Mouse (Mus musculus) stomach, embryonic 14.5 days (tissue): Measurements from ENCODE around the gene Selenoo. TPM values are rescaled to one million over a fixed set of nuclear protein-coding genes. Genes with fewer than 3 reads are reported as not detected.

Experiments used
- ATAC-seq: fragments of 200-750 bp; cut with Nextera tagmentation; 2 replicates; pipeline ENCODE4 v1.8.0; 2017; ENCODE audit warnings: low read depth, moderate TSS enrichment; ENCODE audit not compliant: insufficient number of reproducible peaks, insufficient read depth, low FRiP score
- H3K27ac ChIP-seq: fragments of 300-500 bp; sonication (generic); 2 replicates; pipeline ENCODE4 v1.5.1; 2014; ENCODE audit warnings: mild to moderate bottlenecking, low read length, moderate library complexity, mixed read lengths
- H3K27me3 ChIP-seq: fragments of 300-500 bp; sonication (generic); 2 replicates; pipeline ENCODE4 v1.6.1; 2014; ENCODE audit warnings: low read length, control low read depth, mixed read lengths; ENCODE audit not compliant: control insufficient read depth, insufficient read depth
- H3K36me3 ChIP-seq: fragments of 300-500 bp; sonication (generic); 2 replicates; pipeline ENCODE4 v1.6.1; 2014; ENCODE audit warnings: mild to moderate bottlenecking, control low read depth, low read length, moderate library complexity, mixed read lengths; ENCODE audit not compliant: control insufficient read depth, insufficient read depth
- H3K4me1 ChIP-seq: fragments of 300-500 bp; sonication (generic); 2 replicates; pipeline ENCODE4 v1.6.1; 2014; ENCODE audit warnings: low read length, control low read depth, mixed read lengths; ENCODE audit not compliant: control insufficient read depth, insufficient read depth
- H3K4me2 ChIP-seq: fragments of 300-500 bp; sonication (generic); replicated peaks from 2 replicates; pipeline ENCODE4 v1.6.1; 2014; ENCODE audit warnings: low read depth, low read length, control low read depth
- H3K4me3 ChIP-seq: fragments of 300-500 bp; sonication (generic); 2 replicates; pipeline ENCODE4 v1.5.1; 2014; ENCODE audit warnings: low read depth, low read length, control low read depth
- H3K9ac ChIP-seq: fragments of 300-500 bp; sonication (generic); replicated peaks from 2 replicates; pipeline ENCODE4 v1.6.1; 2014; ENCODE audit warnings: low read depth, mild to moderate bottlenecking, control low read depth, low read length, moderate library complexity, mixed read lengths
- H3K9me3 ChIP-seq: fragments of 300-500 bp; sonication (generic); 2 replicates; pipeline ENCODE4 v1.6.1; 2016; ENCODE audit warnings: low read depth, low read length, control low read depth; ENCODE audit not compliant: control insufficient read depth
- WGBS: fragments of 180-500 bp; shearing (Covaris S2); extraction: QIAGEN DNeasy Blood & Tissue Kit; methylation state at CpG from one replicate; pipeline ENCODE4 v1.1.7; 2014; 5-methylcytosine and 5-hydroxymethylcytosine counted together
- polyA plus RNA-seq: library from polyadenylated mRNA; unstranded; fragments of >200 nt; fragmentation: Nextera tagmentation; extraction: Ambion mirVana; gene quantifications from 2 replicates; pipeline ENCODE4 v1.2.1, GENCODE M21; 2014

The Selenoo gene
- polyA plus RNA-seq, 1 experiment from 2014 or later, result 22.2 TPM

GRCm38 (mm10) chr15:89124312-89124711, 35.4 kb downstream of the Selenoo start:
- Histone ChIP-seq H3K4me1 (peaks cover 25% of the 10 kb centered on the region), H3K27ac (no peak overlapping the region), H3K27me3 (no peaks in the 10 kb centered on the region), H3K9ac (no peak overlapping the region), H3K4me3 (no peak overlapping the region), H3K4me2 (no peak overlapping the region), H3K36me3 (peaks cover 10% of the 10 kb centered on the region; the same call in 1 of the 2 replicates), H3K9me3 (no peaks in the 10 kb centered on the region)
- WGBS, result 96% methylated on average over 3 of the region's 3 CpGs
- no peak for ATAC-seq

DNA sequence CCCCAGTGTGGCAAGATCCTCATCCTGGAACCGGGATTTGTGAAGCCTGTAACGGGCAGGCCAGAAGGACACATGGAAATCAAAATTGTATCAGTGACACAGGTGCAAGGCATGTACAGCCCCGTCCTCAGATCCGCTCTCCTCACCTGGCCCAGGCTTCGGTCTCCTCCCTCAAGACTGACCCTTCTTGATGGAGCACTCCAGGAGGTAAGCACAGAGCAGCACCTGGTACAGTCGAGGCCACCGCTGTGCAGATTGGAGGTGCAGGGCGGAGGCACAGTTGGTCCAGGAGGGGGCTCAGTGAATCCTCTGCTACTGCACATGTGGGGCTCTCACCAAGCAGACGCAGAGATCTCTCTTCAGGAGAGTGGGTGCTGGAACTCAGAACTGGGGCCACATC, 36.5 kb downstream of the Selenoo start:
- Histone ChIP-seq H3K4me2 (no peak overlapping the region), H3K4me1 (peaks cover 25% of the 10 kb centered on the region), H3K27ac (no peak overlapping the region), H3K9ac (no peak overlapping the region), H3K27me3 (no peaks in the 10 kb centered on the region), H3K36me3 (peaks cover 6% of the 10 kb centered on the region; the same call in 1 of the 2 replicates), H3K4me3 (no peak overlapping the region), H3K9me3 (no peaks in the 10 kb centered on the region)
- no peak for ATAC-seq
- WGBS, result 91% methylated on average over 9 of the region's 9 CpGs

GRCm38 (mm10) chr15:89126622-89127021, 37.7 kb downstream of the Selenoo start:
- ATAC-seq, result no peak
- peaks cover 21% of the 10 kb centered on the region for H3K4me1 ChIP-seq
- H3K27me3 ChIP-seq, result no peaks in the 10 kb centered on the region
- H3K4me3 ChIP-seq, result no peak overlapping the region
- no peak overlapping the region for H3K4me2 ChIP-seq
- WGBS, result 90% methylated on average over 8 of the region's 8 CpGs
- no peak overlapping the region for H3K9ac ChIP-seq
- peaks cover 5% of the 10 kb centered on the region; the same call in 1 of the 2 replicates for H3K36me3 ChIP-seq
- no peak overlapping the region for H3K27ac ChIP-seq
- H3K9me3 ChIP-seq, result no peaks in the 10 kb centered on the region

DNA sequence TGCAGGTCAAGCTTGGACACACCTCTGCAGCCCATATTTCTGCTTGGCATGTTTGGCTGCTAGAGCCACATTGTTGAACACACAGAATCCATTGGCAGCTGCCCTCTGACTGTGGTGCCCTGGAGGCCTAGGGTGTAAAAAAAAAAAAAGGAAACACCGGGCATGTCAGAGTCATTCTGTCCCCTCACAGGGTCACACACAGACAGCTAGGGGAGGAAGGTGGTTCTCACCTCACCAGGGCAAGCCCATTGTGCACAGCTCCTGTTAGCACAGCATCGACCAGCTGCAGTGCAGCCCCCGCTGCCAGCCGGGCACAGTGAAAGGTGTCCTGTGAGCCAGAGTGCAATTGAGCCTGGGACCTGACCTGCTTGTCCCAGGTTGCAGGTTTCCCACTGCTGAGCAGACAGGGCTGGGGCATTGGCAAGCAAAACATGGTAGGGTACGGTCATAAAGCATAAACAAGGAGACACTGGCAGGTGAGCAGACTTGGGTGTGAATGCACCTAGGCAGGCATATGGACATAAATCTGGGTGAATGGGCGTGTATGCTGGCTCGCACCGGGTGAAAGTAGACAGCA, 38.6 kb downstream of the Selenoo start:
- H3K27me3 ChIP-seq, result no peaks in the 10 kb centered on the region
- H3K4me3 ChIP-seq, result peak overlapping the region; percentile 60; the same call in 1 of the 2 replicates
- no peak overlapping the region for H3K27ac ChIP-seq
- no peak overlapping the region; the same call in 1 of the 2 replicates for H3K9ac ChIP-seq
- peaks cover 5% of the 10 kb centered on the region; the same call in 1 of the 2 replicates for H3K36me3 ChIP-seq
- 83% methylated on average over 8 of the region's 8 CpGs for WGBS
- peak overlapping the region; percentile 91 for H3K4me2 ChIP-seq
- H3K9me3 ChIP-seq, result no peaks in the 10 kb centered on the region
- H3K4me1 ChIP-seq, result peaks cover 13% of the 10 kb centered on the region; the same call in 1 of the 2 replicates
- ATAC-seq, result no peak

DNA sequence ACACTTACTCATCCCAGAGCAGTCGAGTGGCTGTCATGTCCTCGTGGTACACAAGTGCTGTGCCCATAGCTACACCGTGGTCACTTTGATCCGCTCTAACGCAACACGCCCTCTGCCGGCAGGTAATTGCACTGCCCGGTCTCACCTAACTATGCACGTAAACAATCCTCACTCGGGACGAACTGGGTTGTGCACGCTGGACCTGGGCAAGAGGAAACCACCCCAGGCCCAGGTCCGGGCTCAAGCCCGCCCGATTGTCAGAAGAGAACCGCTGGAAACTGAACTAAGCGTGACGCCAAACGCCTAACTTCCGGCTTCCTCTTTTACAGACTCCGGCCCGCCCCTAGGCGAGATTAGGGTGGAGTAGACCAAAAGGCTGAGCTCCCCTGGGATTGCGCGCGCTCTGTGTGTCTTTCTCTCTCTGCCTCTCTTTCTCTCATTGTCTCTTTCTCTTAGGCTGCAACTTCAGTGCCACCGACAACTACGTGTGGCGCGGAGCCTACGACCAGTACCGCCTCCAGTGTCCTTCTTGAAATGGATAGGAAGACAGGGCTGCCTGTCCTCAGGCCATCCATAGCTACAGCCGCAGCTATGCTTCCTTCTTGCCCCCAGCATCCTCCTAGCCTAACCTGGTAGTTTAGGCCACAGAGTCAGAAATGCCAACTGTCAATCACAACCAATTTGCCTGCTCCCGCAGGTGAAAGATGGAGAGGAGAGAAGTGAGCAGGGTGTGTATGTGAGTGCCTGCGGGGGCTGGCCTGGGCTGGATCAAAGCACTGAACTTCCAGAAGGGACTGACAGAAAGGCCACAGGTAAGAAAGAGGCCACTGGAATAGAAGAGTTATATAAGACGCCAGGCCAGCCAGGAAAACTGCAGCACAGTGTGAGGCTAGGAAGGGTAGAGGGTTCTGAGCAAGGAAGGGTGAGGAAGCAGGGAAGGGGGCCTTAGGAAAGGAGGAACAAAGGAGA, 39.8 kb downstream of the Selenoo start, which contains the start of gene Hdac10:
Hdac10 (minus strand) TSS at position 319 of the 969 bp plus-strand sequence.
- H3K27me3 ChIP-seq, result no peaks in the 10 kb centered on the region
- peak; percentile 85 for ATAC-seq
- peaks cover 9% of the 10 kb centered on the region; the same call in 1 of the 2 replicates for H3K4me1 ChIP-seq
- H3K4me3 ChIP-seq, result peak within 1 kb of the TSS; percentile 60
- peak within 1 kb of the TSS; percentile 23 for H3K27ac ChIP-seq
- 4% methylated on average over 36 of the region's 36 CpGs for WGBS
- H3K9ac ChIP-seq, result peak within 1 kb of the TSS; percentile 54
- peak within 1 kb of the TSS; percentile 91 for H3K4me2 ChIP-seq
- H3K36me3 ChIP-seq, result peaks cover 5% of the 10 kb centered on the region; the same call in 1 of the 2 replicates
- no peaks in the 10 kb centered on the region for H3K9me3 ChIP-seq

DNA sequence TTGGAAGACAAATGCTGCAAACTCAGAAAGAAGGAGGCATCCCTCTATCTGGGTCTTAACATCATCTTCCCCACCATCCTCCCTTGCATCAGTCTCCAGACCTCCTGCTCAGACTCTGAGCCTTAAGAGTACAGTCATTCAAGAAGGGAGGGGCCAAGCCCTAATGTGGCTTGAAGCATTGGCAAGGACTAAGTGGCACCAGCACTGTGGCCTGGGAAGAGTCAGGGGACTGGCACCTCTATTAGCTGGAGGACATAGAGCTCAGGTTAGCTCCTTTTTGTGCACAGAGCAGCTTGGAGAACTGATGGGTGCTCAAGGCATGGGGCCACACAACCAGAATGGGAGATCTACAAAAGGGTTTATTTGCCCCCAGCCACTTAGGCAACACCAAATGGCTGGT, 41.4 kb downstream of the Selenoo start:
- Histone ChIP-seq H3K9ac (no peak overlapping the region), H3K27ac (no peak overlapping the region), H3K4me3 (no peak overlapping the region), H3K9me3 (no peaks in the 10 kb centered on the region), H3K27me3 (no peaks in the 10 kb centered on the region), H3K36me3 (no peaks in the 10 kb centered on the region), H3K4me2 (no peak overlapping the region), H3K4me1 (peaks cover 7% of the 10 kb centered on the region; the same call in 1 of the 2 replicates)
- ATAC-seq, result no peak

DNA sequence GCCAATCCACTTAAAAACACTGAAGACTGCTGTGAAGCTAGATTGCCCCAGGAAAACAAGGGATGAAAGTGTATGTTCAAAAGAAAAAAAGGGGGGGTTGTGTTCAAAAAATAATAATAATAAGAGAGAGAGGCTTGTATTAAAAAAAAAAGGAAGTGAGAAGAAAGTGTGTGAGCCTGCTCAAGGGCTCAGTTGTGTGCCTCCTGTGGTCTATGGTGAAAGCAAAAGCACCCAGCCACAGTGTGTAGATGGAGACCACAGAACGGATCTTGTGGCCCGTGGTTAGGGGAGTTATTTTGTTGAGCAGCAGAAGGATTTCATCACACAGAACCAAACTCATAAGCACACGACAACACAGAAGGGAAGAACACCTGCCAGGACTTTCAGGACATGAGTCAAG, 42.4 kb downstream of the Selenoo start:
- no peak for ATAC-seq
- H3K4me1 ChIP-seq, result peaks cover 7% of the 10 kb centered on the region; the same call in 1 of the 2 replicates
- no peaks in the 10 kb centered on the region for H3K27me3 ChIP-seq
- no peak overlapping the region for H3K4me2 ChIP-seq
- H3K4me3 ChIP-seq, result no peak overlapping the region
- no peak overlapping the region for H3K27ac ChIP-seq
- 87% methylated on average over 3 of the region's 3 CpGs for WGBS
- H3K9ac ChIP-seq, result no peak overlapping the region
- no peaks in the 10 kb centered on the region for H3K36me3 ChIP-seq
- H3K9me3 ChIP-seq, result no peaks in the 10 kb centered on the region

- Histone ChIP-seq H3K36me3 (no peaks in the 10 kb centered on the region), H3K4me2 (no peak overlapping the region), H3K9me3 (no peaks in the 10 kb centered on the region), H3K9ac (no peak overlapping the region), H3K27ac (no peak overlapping the region), H3K4me1 (peaks cover 5% of the 10 kb centered on the region; the same call in 1 of the 2 replicates), H3K4me3 (no peak overlapping the region), H3K27me3 (peaks cover 8% of the 10 kb centered on the region; the same call in 1 of the 2 replicates)
- no peak for ATAC-seq
- 88% methylated on average over 4 of the region's 5 CpGs for WGBS
Observed at GRCm38 (mm10) chr15:89136461-89137155, 47.7 kb downstream of the Selenoo start.
